In the genomic region with DNA sequence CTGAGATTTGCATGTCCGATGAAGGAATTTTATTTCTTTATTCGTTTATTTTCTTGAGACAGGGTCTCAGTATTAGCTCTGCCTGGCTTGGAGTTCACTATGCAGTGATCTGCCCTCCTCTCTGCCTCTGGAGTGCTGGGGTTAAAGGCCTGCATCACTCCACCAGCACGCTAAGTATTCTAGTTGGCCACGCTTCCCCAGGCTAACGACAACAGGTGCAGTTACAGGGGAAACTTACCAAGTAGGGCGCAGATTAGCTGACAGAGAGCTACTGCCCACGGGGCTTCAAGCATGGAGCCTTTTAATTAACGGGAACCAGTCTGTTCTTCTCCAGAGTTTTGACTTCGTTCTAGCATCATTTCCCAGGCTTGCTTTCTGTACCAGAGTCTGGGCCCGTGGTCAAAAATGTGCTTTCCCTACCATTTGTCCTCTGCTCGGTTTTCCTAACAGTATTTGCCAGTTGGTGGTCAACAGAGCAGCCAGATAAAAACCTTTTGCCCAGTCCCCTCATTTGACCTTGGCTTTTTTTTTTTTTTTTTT, we compare ENCODE assay signal across 26 mouse cellular contexts. TPM values are rescaled to one million over a fixed set of nuclear protein-coding genes. Genes with fewer than 3 reads are reported as not detected.
DNase-seq lines count a peak whose midpoint lies in the region; ATAC-seq and TF ChIP-seq lines count a peak whose summit lies in the region.
"Had no signal": no experiment of that assay in that cellular context is flagged by ENCODE, and none has a peak within 500 bp of the region (broad histone marks: within the 10 kb centered on the region; RNA-seq: fewer than 3 reads in every experiment).

No protein-coding gene starts in this region.

- H3K4me1 ChIP-seq in heart, embryonic 10.5 days, result no peaks in the 10 kb centered on the region
- H3K4me1 ChIP-seq in midbrain, postnatal 0 days (ENCODE audit: insufficient read depth, low read length), result no peaks in the 10 kb centered on the region
- no peaks in the 10 kb centered on the region for H3K4me1 ChIP-seq in midbrain, embryonic 16.5 days (ENCODE audit: control insufficient read depth, insufficient read depth, low read length)
- H3K4me1 ChIP-seq in lung, adult 2 months (ENCODE audit: control insufficient read depth, insufficient read depth, low read length), result no peaks in the 10 kb centered on the region
- H3K4me1 ChIP-seq: embryonic facial prominence, embryonic 13.5 days; forebrain, embryonic 15.5 days; neural tube, embryonic 12.5 days had no signal

- H3K4me2 ChIP-seq in midbrain, postnatal 0 days (ENCODE audit: low read depth, low read length, poor library complexity, severe bottlenecking), result no peak overlapping the region
- no peak overlapping the region for H3K4me2 ChIP-seq in midbrain, embryonic 16.5 days (ENCODE audit: low read length)
- H3K4me2 ChIP-seq: embryonic facial prominence, embryonic 13.5 days; forebrain, embryonic 15.5 days; heart, embryonic 11.5 days; hindbrain, embryonic 14.5 days; neural tube, embryonic 12.5 days had no signal

- peak; percentile 63 for DNase-seq in heart, embryonic 10.5 days (ENCODE audit: low spot score)
- DNase-seq in heart, postnatal 14 days, result no peak
- peak; percentile 42 for DNase-seq in midbrain, postnatal 0 days (ENCODE audit: low spot score)
- peak; percentile 60 for DNase-seq in gastrocnemius, adult 2 months
- peak; percentile 67 for DNase-seq in skeletal muscle tissue, adult 2 months (ENCODE audit: low read depth, low spot score)
- DNase-seq in lung, adult 2 months, result no peak
- DNase-seq: adrenal gland, postnatal 14 days; heart, postnatal 10 days; layer of hippocampus, postnatal 36 days; liver; lung, adult 18-20 months; thymus, postnatal 4 days had no signal

- H3K36me3 ChIP-seq in heart, embryonic 10.5 days, result no peaks in the 10 kb centered on the region
- H3K36me3 ChIP-seq in midbrain, postnatal 0 days (ENCODE audit: insufficient read depth, low read length), result no peaks in the 10 kb centered on the region
- no peaks in the 10 kb centered on the region for H3K36me3 ChIP-seq in midbrain, embryonic 16.5 days (ENCODE audit: control insufficient read depth, insufficient read depth, low read length)
- H3K36me3 ChIP-seq: embryonic facial prominence, embryonic 13.5 days; forebrain, embryonic 15.5 days; G1E; neural tube, embryonic 12.5 days had no signal

- H3K9me3 ChIP-seq in heart, embryonic 10.5 days, result no peaks in the 10 kb centered on the region
- no peaks in the 10 kb centered on the region for H3K9me3 ChIP-seq in midbrain, postnatal 0 days (ENCODE audit: low read length)
- H3K9me3 ChIP-seq in midbrain, embryonic 16.5 days (replicated peaks; ENCODE audit: control insufficient read depth, low read length, poor library complexity, severe bottlenecking), result no peaks in the 10 kb centered on the region
- H3K9me3 ChIP-seq: embryonic facial prominence, embryonic 13.5 days; forebrain, embryonic 15.5 days; G1E; megakaryocyte, embryonic 14.5 days; neural tube, embryonic 12.5 days had no signal

- H3K4me3 ChIP-seq in heart, embryonic 10.5 days, result no peak overlapping the region
- H3K4me3 ChIP-seq in midbrain, postnatal 0 days (ENCODE audit: low read depth, low read length), result no peak overlapping the region
- H3K4me3 ChIP-seq in midbrain, embryonic 16.5 days (ENCODE audit: low read depth, low read length), result no peak overlapping the region
- H3K4me3 ChIP-seq in gastrocnemius, adult 2 months, result peak overlapping the region; percentile 50
- no peak overlapping the region for H3K4me3 ChIP-seq in lung, adult 2 months (replicated peaks; ENCODE audit: extremely low read depth, low read depth, low read length)
- H3K4me3 ChIP-seq: embryonic facial prominence, embryonic 13.5 days; forebrain, embryonic 15.5 days; megakaryocyte, embryonic 14.5 days; neural tube, embryonic 12.5 days had no signal

- TF ChIP-seq POLR2A in lung, adult 2 months (IDR thresholded peaks at IDR 0.05; ENCODE audit: borderline replicate concordance, extremely low read depth, low read depth, low read length), result no peak

- H3K27me3 ChIP-seq in heart, embryonic 10.5 days (ENCODE audit: insufficient read depth, poor library complexity, severe bottlenecking), result no peaks in the 10 kb centered on the region
- no peaks in the 10 kb centered on the region for H3K27me3 ChIP-seq in midbrain, postnatal 0 days (ENCODE audit: insufficient read depth, low read length)
- H3K27me3 ChIP-seq in midbrain, embryonic 16.5 days (ENCODE audit: control insufficient read depth, insufficient read depth, low read depth, low read length), result no peaks in the 10 kb centered on the region
- H3K27me3 ChIP-seq: embryonic facial prominence, embryonic 13.5 days; forebrain, embryonic 15.5 days; neural tube, embryonic 12.5 days had no signal

- intact Hi-C loops in heart, postnatal 14 days (cut with DNase I), result no loop called here
- intact Hi-C loops in gastrocnemius, adult 2 months (cut with DNase I), result no loop called here

- no peak overlapping the region for H3K9ac ChIP-seq in midbrain, postnatal 0 days (replicated peaks; ENCODE audit: low read length, poor library complexity, severe bottlenecking)
- H3K9ac ChIP-seq in midbrain, embryonic 16.5 days (ENCODE audit: low read depth, low read length), result no peak overlapping the region
- H3K9ac ChIP-seq: embryonic facial prominence, embryonic 13.5 days; forebrain, embryonic 15.5 days; hindbrain, embryonic 14.5 days; neural tube, embryonic 12.5 days had no signal

- WGBS in heart, embryonic 10.5 days, result 61% methylated on average over 11 of the region's 11 CpGs
- WGBS in midbrain, postnatal 0 days, result 64% methylated on average over 11 of the region's 11 CpGs
- 62% methylated on average over 11 of the region's 11 CpGs for WGBS in midbrain, embryonic 16.5 days
- WGBS in lung, adult 2 months, result 63% methylated on average over 11 of the region's 11 CpGs

- H3K27ac ChIP-seq in heart, embryonic 10.5 days, result no peak overlapping the region
- no peak overlapping the region for H3K27ac ChIP-seq in midbrain, postnatal 0 days (ENCODE audit: low read depth, low read length)
- no peak overlapping the region for H3K27ac ChIP-seq in midbrain, embryonic 16.5 days (ENCODE audit: low read length)
- H3K27ac ChIP-seq in gastrocnemius, adult 2 months, result peak overlapping the region; percentile 55
- H3K27ac ChIP-seq: embryonic facial prominence, embryonic 13.5 days; forebrain, embryonic 15.5 days; hindbrain, embryonic 14.5 days; neural tube, embryonic 12.5 days had no signal

- ATAC-seq in midbrain, postnatal 0 days (ENCODE audit: low FRiP score), result no peak
- ATAC-seq in midbrain, embryonic 16.5 days, result no peak
- ATAC-seq: forebrain, embryonic 15.5 days; intestine, embryonic 16.5 days had no signal

- no peak for TF ChIP-seq CTCF in midbrain, postnatal 0 days (IDR thresholded peaks at IDR 0.05)
- no peak for TF ChIP-seq CTCF in gastrocnemius, adult 2 months (IDR thresholded peaks at IDR 0.05)
- TF ChIP-seq CTCF in lung, adult 2 months (IDR thresholded peaks at IDR 0.05; ENCODE audit: insufficient read depth, low read length), result no peak

RNA-seq across cellular contexts. Expression of gene Ccdc83, which starts 9.1 kb away (rescaled TPM):
- polyA plus RNA-seq in heart, embryonic 10.5 days (2016; fragmentation: Nextera tagmentation; extraction: Ambion mirVana), result 0.24 TPM in 1 of 2 replicates, not detected in the other
- total RNA-seq in heart, postnatal 14 days (2021), result under 1 TPM in 1 of 2 experiments, not detected in 1; 0.26 TPM
- not detected in 2 replicates for total RNA-seq in midbrain, postnatal 0 days (2014; rRNA removed)
- polyA plus RNA-seq in midbrain, postnatal 0 days (2015; fragmentation: Nextera tagmentation; extraction: Ambion mirVana), result not detected in 2 replicates
- not detected in 2 replicates for polyA plus RNA-seq in midbrain, embryonic 16.5 days (2015; fragmentation: Nextera tagmentation; extraction: Ambion mirVana)
- total RNA-seq in gastrocnemius, adult 2 months (2021), result not detected
- polyA plus RNA-seq in lung, adult 2 months (2012; rRNA removed), result 0.13 TPM in 1 of 2 replicates, not detected in the other
- total RNA-seq: adrenal gland, postnatal 14 days; common myeloid progenitor, adult 5-6 weeks; gastrocnemius, postnatal 36 days; heart, postnatal 10 days; layer of hippocampus, postnatal 36 days; left cerebral cortex, postnatal 14 days had no signal
- polyA plus RNA-seq: cerebellum, adult 2 months; embryonic facial prominence, embryonic 13.5 days; forebrain, embryonic 15.5 days; G1E; heart, embryonic 11.5 days; hindbrain, embryonic 14.5 days; intestine, embryonic 16.5 days; kidney, embryonic 16.5 days; neural tube, embryonic 12.5 days had no signal

RNA-seq across cellular contexts. Expression of gene Sytl2, which starts 27.4 kb away (rescaled TPM):
- 3.2 and 3.4 TPM in 2 replicates for polyA plus RNA-seq in heart, embryonic 10.5 days (2016; fragmentation: Nextera tagmentation; extraction: Ambion mirVana)
- 1 to 10 TPM; 4.1 to 4.6 TPM for total RNA-seq in heart, postnatal 14 days (2021)
- 8.7 and 17.5 TPM in 2 replicates for total RNA-seq in midbrain, postnatal 0 days (2014; rRNA removed)
- 11.0 and 11.7 TPM in 2 replicates for polyA plus RNA-seq in midbrain, postnatal 0 days (2015; fragmentation: Nextera tagmentation; extraction: Ambion mirVana)
- polyA plus RNA-seq in midbrain, embryonic 16.5 days (2015; fragmentation: Nextera tagmentation; extraction: Ambion mirVana), result 8.4 and 8.7 TPM in 2 replicates
- 1 to 10 TPM; 3.3 to 3.7 TPM for total RNA-seq in gastrocnemius, adult 2 months (2021)
- polyA plus RNA-seq in lung, adult 2 months (2012; rRNA removed), result 7.6 and 14.0 TPM in 2 replicates
- total RNA-seq: common myeloid progenitor, adult 5-6 weeks had no signal
- polyA plus RNA-seq: G1E had no signal

Comparison
In these comparisons a context has a peak if more than half of its experiments do, and no peak if none do; other contexts are left out.
1. DNase-seq: peak in heart, embryonic 10.5 days (single experiment), midbrain, postnatal 0 days (single experiment), gastrocnemius, adult 2 months (single experiment) and skeletal muscle tissue, adult 2 months (single experiment); none in heart, postnatal 14 days (0 of 2) and lung, adult 2 months (single experiment).